Mouse (Mus musculus): ENCODE results near the gene Ocrl. TPM values are rescaled to one million over a fixed set of nuclear protein-coding genes. Genes with fewer than 3 reads are reported as not detected.
A peak's percentile ranks its signal among the peaks of the same experiment; 100 is the strongest.

Ocrl gene
- polyA plus RNA-seq (2015; fragmentation: Nextera tagmentation; extraction: Ambion mirVana): 35.3 and 36.5 TPM in 2 replicates

- WGBS: 21% methylated on average over 24 of the region's 35 CpGs
- peak within 1 kb of the TSS; percentile 63 for H3K4me3 ChIP-seq (ENCODE audit: low read depth, low read length)
- peak; percentile 95 for ATAC-seq
- H3K27me3 ChIP-seq (ENCODE audit: control insufficient read depth, insufficient read depth, low read depth, low read length): no peaks in the 10 kb centered on the region
- H3K27ac ChIP-seq (ENCODE audit: low read length): peak within 1 kb of the TSS; percentile 85
- peak within 1 kb of the TSS; percentile 63 for H3K4me2 ChIP-seq (ENCODE audit: low read length)
- H3K9ac ChIP-seq (ENCODE audit: low read depth, low read length): peak within 1 kb of the TSS; percentile 84
- 0 out of 2 replicates have a peak, but pooled peaks cover 8% of the 10 kb centered on the region for H3K4me1 ChIP-seq (ENCODE audit: control insufficient read depth, insufficient read depth, low read length)
- H3K36me3 ChIP-seq (ENCODE audit: control insufficient read depth, insufficient read depth, low read length): no peaks in the 10 kb centered on the region
- H3K9me3 ChIP-seq (replicated peaks; ENCODE audit: control insufficient read depth, low read length, poor library complexity, severe bottlenecking): no peaks in the 10 kb centered on the region
Measured at GRCm38 (mm10) chrX:47912306-47912792, at the start of gene Ocrl. Gene Ocrl, plus strand, starts transcription at chrX:47912387.

- Histone ChIP-seq H3K27me3 (ENCODE audit: control insufficient read depth, insufficient read depth, low read depth, low read length) (no peaks in the 10 kb centered on the region), H3K36me3 (ENCODE audit: control insufficient read depth, insufficient read depth, low read length) (no peaks in the 10 kb centered on the region), H3K27ac (ENCODE audit: low read length) (no peak overlapping the region), H3K9me3 (replicated peaks; ENCODE audit: control insufficient read depth, low read length, poor library complexity, severe bottlenecking) (no peaks in the 10 kb centered on the region), H3K4me3 (ENCODE audit: low read depth, low read length) (no peak overlapping the region), H3K4me2 (ENCODE audit: low read length) (no peak overlapping the region), H3K4me1 (ENCODE audit: control insufficient read depth, insufficient read depth, low read length) (no peaks in the 10 kb centered on the region), H3K9ac (ENCODE audit: low read depth, low read length) (no peak overlapping the region)
- WGBS: 44% methylated on average over 2 of the region's 2 CpGs
- no peak for ATAC-seq
Measured at GRCm38 (mm10) chrX:47880052-47880451, 32.1 kb upstream of the Ocrl start.

- no peak for ATAC-seq
- H3K36me3 ChIP-seq (ENCODE audit: control insufficient read depth, insufficient read depth, low read length): no peaks in the 10 kb centered on the region
- no peaks in the 10 kb centered on the region for H3K27me3 ChIP-seq (ENCODE audit: control insufficient read depth, insufficient read depth, low read depth, low read length)
- no peaks in the 10 kb centered on the region for H3K4me1 ChIP-seq (ENCODE audit: control insufficient read depth, insufficient read depth, low read length)
- WGBS: 86% methylated on average over 6 of the region's 6 CpGs
- no peak overlapping the region for H3K27ac ChIP-seq (ENCODE audit: low read length)
- no peak overlapping the region for H3K9ac ChIP-seq (ENCODE audit: low read depth, low read length)
- H3K4me2 ChIP-seq (ENCODE audit: low read length): no peak overlapping the region
- H3K9me3 ChIP-seq (replicated peaks; ENCODE audit: control insufficient read depth, low read length, poor library complexity, severe bottlenecking): no peaks in the 10 kb centered on the region
- no peak overlapping the region for H3K4me3 ChIP-seq (ENCODE audit: low read depth, low read length)
Measured at GRCm38 (mm10) chrX:47882813-47883212, 29.4 kb upstream of the Ocrl start.

GRCm38 (mm10) chrX:47887401-47887800, 24.8 kb upstream of the Ocrl start:
- no peak for ATAC-seq
- no peaks in the 10 kb centered on the region for H3K9me3 ChIP-seq (replicated peaks; ENCODE audit: control insufficient read depth, low read length, poor library complexity, severe bottlenecking)
- WGBS: 83% methylated on average over 2 of the region's 2 CpGs

GRCm38 (mm10) chrX:47891243-47891906, 20.8 kb upstream of the Ocrl start:
- 11% methylated on average over 10 of the region's 12 CpGs for WGBS
- H3K9ac ChIP-seq (ENCODE audit: low read depth, low read length): peak overlapping the region; percentile 84
- no peaks in the 10 kb centered on the region for H3K4me1 ChIP-seq (ENCODE audit: control insufficient read depth, insufficient read depth, low read length)
- H3K27me3 ChIP-seq (ENCODE audit: control insufficient read depth, insufficient read depth, low read depth, low read length): no peaks in the 10 kb centered on the region
- H3K9me3 ChIP-seq (replicated peaks; ENCODE audit: control insufficient read depth, low read length, poor library complexity, severe bottlenecking): no peaks in the 10 kb centered on the region
- ATAC-seq: peak; percentile 55
- peak overlapping the region; percentile 93 for H3K27ac ChIP-seq (ENCODE audit: low read length)
- peak overlapping the region; percentile 64 for H3K4me3 ChIP-seq (ENCODE audit: low read depth, low read length)
- no peaks in the 10 kb centered on the region for H3K36me3 ChIP-seq (ENCODE audit: control insufficient read depth, insufficient read depth, low read length)
- peak overlapping the region; percentile 66 for H3K4me2 ChIP-seq (ENCODE audit: low read length)

More at GRCm38 (mm10) chrX:47887401-47887800, 24.8 kb upstream of the Ocrl start:
- H3K4me1 ChIP-seq (ENCODE audit: control insufficient read depth, insufficient read depth, low read length): no peaks in the 10 kb centered on the region
- no peak overlapping the region for H3K4me2 ChIP-seq (ENCODE audit: low read length)
- no peak overlapping the region for H3K9ac ChIP-seq (ENCODE audit: low read depth, low read length)
- no peak overlapping the region for H3K27ac ChIP-seq (ENCODE audit: low read length)
- no peaks in the 10 kb centered on the region for H3K36me3 ChIP-seq (ENCODE audit: control insufficient read depth, insufficient read depth, low read length)
- no peaks in the 10 kb centered on the region for H3K27me3 ChIP-seq (ENCODE audit: control insufficient read depth, insufficient read depth, low read depth, low read length)
- no peak overlapping the region for H3K4me3 ChIP-seq (ENCODE audit: low read depth, low read length)

GRCm38 (mm10) chrX:47891907-47892430, 20.2 kb upstream of the Ocrl start:
- no peaks in the 10 kb centered on the region for H3K4me1 ChIP-seq (ENCODE audit: control insufficient read depth, insufficient read depth, low read length)
- peak overlapping the region; percentile 66 for H3K4me2 ChIP-seq (ENCODE audit: low read length)
- H3K4me3 ChIP-seq (ENCODE audit: low read depth, low read length): peak overlapping the region; percentile 64
- H3K9me3 ChIP-seq (replicated peaks; ENCODE audit: control insufficient read depth, low read length, poor library complexity, severe bottlenecking): no peaks in the 10 kb centered on the region
- peak; percentile 90 for ATAC-seq
- H3K27ac ChIP-seq (ENCODE audit: low read length): peak overlapping the region; percentile 93
- H3K9ac ChIP-seq (ENCODE audit: low read depth, low read length): peak overlapping the region; percentile 84
- H3K36me3 ChIP-seq (ENCODE audit: control insufficient read depth, insufficient read depth, low read length): no peaks in the 10 kb centered on the region
- WGBS: 18% methylated on average over 24 of the region's 36 CpGs
- H3K27me3 ChIP-seq (ENCODE audit: control insufficient read depth, insufficient read depth, low read depth, low read length): no peaks in the 10 kb centered on the region

GRCm38 (mm10) chrX:47892431-47893024, 19.7 kb upstream of the Ocrl start, which contains the start of gene Smarca1:
Gene Smarca1, minus strand, starts transcription at chrX:47892974.
- Histone ChIP-seq H3K4me3 (ENCODE audit: low read depth, low read length) (peak within 1 kb of the TSS; percentile 64), H3K9me3 (replicated peaks; ENCODE audit: control insufficient read depth, low read length, poor library complexity, severe bottlenecking) (no peaks in the 10 kb centered on the region), H3K4me1 (ENCODE audit: control insufficient read depth, insufficient read depth, low read length) (no peaks in the 10 kb centered on the region), H3K4me2 (ENCODE audit: low read length) (peak within 1 kb of the TSS; percentile 66), H3K9ac (ENCODE audit: low read depth, low read length) (peak within 1 kb of the TSS; percentile 84), H3K36me3 (ENCODE audit: control insufficient read depth, insufficient read depth, low read length) (no peaks in the 10 kb centered on the region), H3K27ac (ENCODE audit: low read length) (peak within 1 kb of the TSS; percentile 93), H3K27me3 (ENCODE audit: control insufficient read depth, insufficient read depth, low read depth, low read length) (no peaks in the 10 kb centered on the region)
- peak; percentile 88 for ATAC-seq
- 28% methylated on average over 13 of the region's 17 CpGs for WGBS

GRCm38 (mm10) chrX:47912904-47913542, 836 bp downstream of the Ocrl start:
- peak overlapping the region; percentile 63 for H3K4me3 ChIP-seq (ENCODE audit: low read depth, low read length)
- H3K9ac ChIP-seq (ENCODE audit: low read depth, low read length): peak overlapping the region; percentile 84
- no peaks in the 10 kb centered on the region for H3K36me3 ChIP-seq (ENCODE audit: control insufficient read depth, insufficient read depth, low read length)
- H3K27me3 ChIP-seq (ENCODE audit: control insufficient read depth, insufficient read depth, low read depth, low read length): no peaks in the 10 kb centered on the region
- H3K4me2 ChIP-seq (ENCODE audit: low read length): peak overlapping the region; percentile 63
- H3K27ac ChIP-seq (ENCODE audit: low read length): peak overlapping the region; percentile 85; the same call in 1 of the 2 replicates
- 0 out of 2 replicates have a peak, but pooled peaks cover 8% of the 10 kb centered on the region for H3K4me1 ChIP-seq (ENCODE audit: control insufficient read depth, insufficient read depth, low read length)
- 0 out of 2 replicates have a peak, but pooled peaks have one; percentile 39 for ATAC-seq
- no peaks in the 10 kb centered on the region for H3K9me3 ChIP-seq (replicated peaks; ENCODE audit: control insufficient read depth, low read length, poor library complexity, severe bottlenecking)
- WGBS: 24% methylated on average over 8 of the region's 8 CpGs
